Mouse (Mus musculus): ENCODE measurements around the gene Alkbh2. TPM values are rescaled to one million over a fixed set of nuclear protein-coding genes. Genes with fewer than 3 reads are reported as not detected.
A peak's percentile ranks its signal among the peaks of the same experiment; 100 is the strongest.

Gene Alkbh2
- polyA plus RNA-seq, 1 experiment from 2014 or later: 10.9 TPM

GRCm38 (mm10) chr5:114135516-114135915, 7.5 kb upstream of the Alkbh2 start:
- H3K9ac ChIP-seq: no peak overlapping the region
- no peaks in the 10 kb centered on the region for H3K9me3 ChIP-seq
- no peak overlapping the region for H3K27ac ChIP-seq
- 0 out of 2 replicates have a peak, but pooled peaks cover 4% of the 10 kb centered on the region for H3K36me3 ChIP-seq
- no peaks in the 10 kb centered on the region for H3K27me3 ChIP-seq (replicated peaks)
- WGBS: 91% methylated on average over 10 of the region's 10 CpGs
- H3K4me3 ChIP-seq: no peak overlapping the region
- no peak for ATAC-seq (ENCODE audit: low FRiP score, low read depth)
- no peak overlapping the region for H3K4me2 ChIP-seq (replicated peaks)
- H3K4me1 ChIP-seq: peaks cover 40% of the 10 kb centered on the region

GRCm38 (mm10) chr5:114134091-114134534, 6.1 kb upstream of the Alkbh2 start:
- no peak for ATAC-seq (ENCODE audit: low FRiP score, low read depth)
- Histone ChIP-seq H3K27me3 (replicated peaks) (no peaks in the 10 kb centered on the region), H3K36me3 (0 out of 2 replicates have a peak, but pooled peaks cover 4% of the 10 kb centered on the region), H3K9ac (no peak overlapping the region), H3K27ac (no peak overlapping the region), H3K4me2 (replicated peaks) (no peak overlapping the region), H3K4me3 (no peak overlapping the region), H3K4me1 (peaks cover 30% of the 10 kb centered on the region), H3K9me3 (no peaks in the 10 kb centered on the region)
- WGBS: 83% methylated on average over 6 of the region's 6 CpGs

GRCm38 (mm10) chr5:114132841-114133240, 4.8 kb upstream of the Alkbh2 start:
- 84% methylated on average over 6 of the region's 6 CpGs for WGBS
- H3K27me3 ChIP-seq (replicated peaks): no peaks in the 10 kb centered on the region
- H3K9me3 ChIP-seq: no peaks in the 10 kb centered on the region
- 0 out of 2 replicates have a peak, but pooled peaks cover 4% of the 10 kb centered on the region for H3K36me3 ChIP-seq
- no peak for ATAC-seq (ENCODE audit: low FRiP score, low read depth)
- no peak overlapping the region for H3K27ac ChIP-seq
- no peak overlapping the region for H3K4me3 ChIP-seq
- no peak overlapping the region for H3K9ac ChIP-seq
- peaks cover 17% of the 10 kb centered on the region for H3K4me1 ChIP-seq
- no peak overlapping the region for H3K4me2 ChIP-seq (replicated peaks)

GRCm38 (mm10) chr5:114131521-114131840, 3.5 kb upstream of the Alkbh2 start:
- no peak overlapping the region for H3K27ac ChIP-seq
- ATAC-seq (ENCODE audit: low FRiP score, low read depth): no peak
- under 1% methylated on average over 15 of the region's 15 CpGs for WGBS
- no peaks in the 10 kb centered on the region for H3K36me3 ChIP-seq
- H3K4me3 ChIP-seq: peak overlapping the region; percentile 70
- H3K9me3 ChIP-seq: no peaks in the 10 kb centered on the region
- H3K27me3 ChIP-seq (replicated peaks): no peaks in the 10 kb centered on the region
- H3K9ac ChIP-seq: peak overlapping the region; percentile 63
- peaks cover 15% of the 10 kb centered on the region for H3K4me1 ChIP-seq
- H3K4me2 ChIP-seq (replicated peaks): peak overlapping the region; percentile 90

GRCm38 (mm10) chr5:114130698-114131520, 2.9 kb upstream of the Alkbh2 start:
- Histone ChIP-seq H3K36me3 (no peaks in the 10 kb centered on the region), H3K27ac (no peak overlapping the region), H3K9ac (peak overlapping the region; percentile 63), H3K9me3 (no peaks in the 10 kb centered on the region), H3K4me1 (peaks cover 15% of the 10 kb centered on the region), H3K4me2 (replicated peaks) (peak overlapping the region; percentile 90), H3K4me3 (peak overlapping the region; percentile 70), H3K27me3 (replicated peaks) (no peaks in the 10 kb centered on the region)
- peak; percentile 98 for ATAC-seq (ENCODE audit: low FRiP score, low read depth)
- under 1% methylated on average over 87 of the region's 87 CpGs for WGBS

GRCm38 (mm10) chr5:114130211-114130605, 2.2 kb upstream of the Alkbh2 start, which contains the start of gene Ung:
Ung (plus strand) TSS chr5:114130386.
- peak; percentile 61 for ATAC-seq (ENCODE audit: low FRiP score, low read depth)
- Histone ChIP-seq H3K4me2 (replicated peaks) (peak within 1 kb of the TSS; percentile 90), H3K9ac (peak within 1 kb of the TSS; percentile 63), H3K4me1 (peaks cover 15% of the 10 kb centered on the region), H3K36me3 (peaks cover 7% of the 10 kb centered on the region; the same call in 1 of the 2 replicates), H3K9me3 (no peaks in the 10 kb centered on the region), H3K4me3 (peak within 1 kb of the TSS; percentile 70), H3K27me3 (replicated peaks) (no peaks in the 10 kb centered on the region), H3K27ac (no peak within 1 kb of the TSS)
- under 1% methylated on average over 29 of the region's 29 CpGs for WGBS

GRCm38 (mm10) chr5:114129550-114130210, 1.7 kb upstream of the Alkbh2 start:
- Histone ChIP-seq H3K4me2 (replicated peaks) (peak overlapping the region; percentile 90), H3K27me3 (replicated peaks) (no peaks in the 10 kb centered on the region), H3K27ac (no peak overlapping the region), H3K36me3 (peaks cover 7% of the 10 kb centered on the region; the same call in 1 of the 2 replicates), H3K4me1 (peaks cover 15% of the 10 kb centered on the region), H3K9ac (no peak overlapping the region), H3K9me3 (no peaks in the 10 kb centered on the region), H3K4me3 (peak overlapping the region; percentile 70; the same call in 1 of the 2 replicates)
- WGBS: 80% methylated on average over 15 of the region's 15 CpGs
- no peak for ATAC-seq (ENCODE audit: low FRiP score, low read depth)

- Histone ChIP-seq H3K4me3 (no peak overlapping the region; the same call in 1 of the 2 replicates), H3K4me2 (replicated peaks) (peak overlapping the region; percentile 95), H3K4me1 (peaks cover 6% of the 10 kb centered on the region), H3K9ac (peak overlapping the region; percentile 68; the same call in 1 of the 2 replicates), H3K27me3 (replicated peaks) (no peaks in the 10 kb centered on the region), H3K36me3 (peaks cover 34% of the 10 kb centered on the region), H3K9me3 (no peaks in the 10 kb centered on the region), H3K27ac (no peak overlapping the region)
- 87% methylated on average over 7 of the region's 7 CpGs for WGBS
- no peak for ATAC-seq (ENCODE audit: low FRiP score, low read depth)
Measured at GRCm38 (mm10) chr5:114126499-114127244, 1.3 kb downstream of the Alkbh2 start.

GRCm38 (mm10) chr5:114126008-114126407, 2.0 kb downstream of the Alkbh2 start:
- no peak overlapping the region for H3K4me2 ChIP-seq (replicated peaks)
- H3K36me3 ChIP-seq: peaks cover 41% of the 10 kb centered on the region
- no peak overlapping the region for H3K9ac ChIP-seq
- H3K4me3 ChIP-seq: no peak overlapping the region
- no peak overlapping the region for H3K27ac ChIP-seq
- no peaks in the 10 kb centered on the region for H3K27me3 ChIP-seq (replicated peaks)
- 90% methylated on average over 3 of the region's 3 CpGs for WGBS
- no peak for ATAC-seq (ENCODE audit: low FRiP score, low read depth)
- no peaks in the 10 kb centered on the region for H3K9me3 ChIP-seq
- no peaks in the 10 kb centered on the region for H3K4me1 ChIP-seq

- no peak overlapping the region for H3K9ac ChIP-seq
- no peak for ATAC-seq (ENCODE audit: low FRiP score, low read depth)
- H3K36me3 ChIP-seq: peaks cover 90% of the 10 kb centered on the region
- no peak overlapping the region for H3K4me3 ChIP-seq
- WGBS: 89% methylated on average over 4 of the region's 4 CpGs
- H3K9me3 ChIP-seq: no peaks in the 10 kb centered on the region
- no peaks in the 10 kb centered on the region for H3K27me3 ChIP-seq (replicated peaks)
- H3K4me2 ChIP-seq (replicated peaks): no peak overlapping the region
- no peaks in the 10 kb centered on the region for H3K4me1 ChIP-seq
- no peak overlapping the region for H3K27ac ChIP-seq
Measured at GRCm38 (mm10) chr5:114119806-114120205, 8.2 kb downstream of the Alkbh2 start.

- Histone ChIP-seq H3K27me3 (replicated peaks) (no peaks in the 10 kb centered on the region), H3K9ac (no peak overlapping the region), H3K36me3 (peaks cover 91% of the 10 kb centered on the region), H3K4me3 (no peak overlapping the region), H3K9me3 (no peaks in the 10 kb centered on the region), H3K4me1 (no peaks in the 10 kb centered on the region), H3K4me2 (replicated peaks) (no peak overlapping the region), H3K27ac (no peak overlapping the region)
- 85% methylated on average over 7 of the region's 7 CpGs for WGBS
- no peak for ATAC-seq (ENCODE audit: low FRiP score, low read depth)
Measured at GRCm38 (mm10) chr5:114116586-114116985, 11.4 kb downstream of the Alkbh2 start.

- no peak overlapping the region for H3K27ac ChIP-seq
- H3K27me3 ChIP-seq (replicated peaks): no peaks in the 10 kb centered on the region
- no peak overlapping the region for H3K9ac ChIP-seq
- peaks cover 89% of the 10 kb centered on the region for H3K36me3 ChIP-seq
- ATAC-seq (ENCODE audit: low FRiP score, low read depth): no peak
- H3K4me3 ChIP-seq: no peak overlapping the region
- no peaks in the 10 kb centered on the region for H3K9me3 ChIP-seq
- WGBS: 88% methylated on average over 5 of the region's 5 CpGs
- H3K4me1 ChIP-seq: no peaks in the 10 kb centered on the region
- no peak overlapping the region for H3K4me2 ChIP-seq (replicated peaks)
Measured at GRCm38 (mm10) chr5:114115030-114115429, 13.0 kb downstream of the Alkbh2 start.
